Mouse (Mus musculus) cerebellum, adult 11 months (tissue): Measurements from ENCODE around the gene Prpf4.

Source experiments
- DNase-seq: peaks from one replicate; pipeline ENCODE4 v3.0.0; 2022

The Prpf4 gene

DNA sequence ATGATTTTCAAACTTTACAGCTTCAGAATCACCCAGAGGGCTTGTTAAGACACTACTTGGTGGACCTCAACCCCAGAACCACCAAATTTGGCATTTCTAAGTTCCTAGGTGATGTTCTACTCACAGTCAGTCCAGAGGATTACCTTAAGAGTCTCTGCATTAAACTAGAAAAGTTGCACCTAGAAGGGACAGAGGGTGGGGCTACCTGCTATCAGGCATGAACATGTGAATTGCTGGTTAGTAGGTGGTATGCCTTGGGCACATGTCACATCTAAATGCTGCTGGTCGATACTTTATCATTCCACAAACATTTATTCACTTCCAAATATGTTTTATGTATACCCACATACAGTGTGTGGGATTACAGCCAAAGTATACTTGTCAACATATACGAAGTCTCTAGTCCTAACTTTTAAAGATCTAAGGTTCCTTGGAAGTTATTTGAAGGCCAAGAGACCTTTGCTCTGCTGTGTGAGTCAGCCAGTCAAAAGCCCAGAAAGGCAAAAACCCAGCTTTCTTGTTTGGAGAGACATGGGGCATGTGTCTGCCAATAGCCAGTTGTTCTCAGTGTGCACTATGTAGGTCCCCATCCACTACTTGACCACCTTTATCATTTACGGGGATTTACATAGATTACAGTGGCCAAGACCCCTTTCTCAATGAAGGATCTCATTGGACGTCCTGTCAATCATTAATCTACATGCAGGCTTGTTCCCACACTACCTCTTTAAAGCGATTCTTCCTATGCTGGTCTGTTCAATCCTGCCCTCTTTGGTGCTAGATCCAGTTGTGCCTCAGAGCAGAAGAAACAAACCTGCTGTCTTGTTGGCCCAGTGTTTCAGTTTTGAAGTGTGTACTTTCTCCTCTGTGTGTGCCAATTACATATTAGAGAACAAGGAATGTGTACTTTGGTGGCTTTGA lies 18.7 kb upstream of the Prpf4 start:
- no peak for DNase-seq

GRCm38 (mm10) chr4:62391892-62392291 lies 16.7 kb upstream of the Prpf4 start:
- DNase-seq, result no peak

GRCm38 (mm10) chr4:62393459-62393858 lies 15.1 kb upstream of the Prpf4 start:
- no peak for DNase-seq

- no peak for DNase-seq
Measured at GRCm38 (mm10) chr4:62395806-62396205, 12.8 kb upstream of the Prpf4 start.

DNA sequence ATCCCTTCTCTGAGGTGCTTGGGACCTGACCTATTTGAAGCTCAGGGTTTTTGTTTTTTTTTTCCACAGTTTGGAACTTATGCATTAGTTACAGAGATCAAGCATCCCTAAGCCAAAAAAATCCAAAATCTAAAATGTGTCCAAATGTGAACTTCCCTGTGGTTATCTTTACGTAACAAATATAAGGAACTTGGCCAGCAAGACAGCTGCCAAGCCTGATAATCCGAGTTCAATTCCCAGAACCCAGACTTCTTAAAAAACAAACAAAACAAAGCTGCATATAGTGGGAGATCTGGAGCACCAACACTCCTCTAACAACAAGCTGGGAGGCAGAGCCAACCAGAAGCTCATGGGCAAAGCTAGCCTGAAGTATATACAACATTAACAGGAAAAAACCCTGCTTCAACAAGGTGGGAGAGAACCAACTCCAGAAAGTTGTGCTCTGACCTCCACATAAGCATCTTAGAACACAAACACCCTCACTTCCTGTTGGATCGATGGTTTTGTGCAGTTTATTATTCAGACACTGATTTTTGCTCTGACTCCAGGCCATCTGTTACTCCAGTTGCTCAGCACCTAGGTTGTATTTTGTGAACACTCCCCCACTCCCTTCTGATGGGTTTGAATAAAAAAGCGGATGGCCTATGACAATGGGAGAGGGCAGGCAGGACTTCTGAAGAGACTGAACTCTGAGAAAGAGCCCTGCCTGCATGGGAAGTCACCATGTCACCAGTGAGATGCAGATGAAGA lies 10.8 kb upstream of the Prpf4 start:
- DNase-seq, result no peak

DNA sequence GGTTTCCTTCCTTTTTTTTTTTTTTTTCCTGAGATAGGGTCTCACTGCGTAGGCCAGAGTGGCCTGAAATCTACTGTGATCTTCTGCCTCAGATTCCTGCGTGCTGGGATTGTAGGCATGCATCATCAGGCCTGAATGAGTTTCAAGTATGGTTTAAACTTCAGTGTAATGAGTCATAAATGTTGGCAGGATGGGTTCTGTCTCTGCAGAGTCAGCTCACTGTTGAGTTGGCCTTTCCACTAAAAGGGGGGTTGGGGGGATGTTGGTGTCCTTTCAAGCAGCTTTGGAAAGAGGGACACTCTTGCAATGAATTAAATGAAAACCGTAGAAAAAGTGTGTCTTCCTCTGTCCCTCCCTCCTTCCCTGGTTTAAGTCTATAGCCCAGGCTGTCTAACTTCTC lies 9.6 kb upstream of the Prpf4 start:
- DNase-seq, result no peak

- DNase-seq, result no peak
Measured at GRCm38 (mm10) chr4:62406133-62406532, 2.5 kb upstream of the Prpf4 start.

GRCm38 (mm10) chr4:62407730-62408582 lies 641 bp upstream of the Prpf4 start:
- peak; percentile 40 for DNase-seq

DNA sequence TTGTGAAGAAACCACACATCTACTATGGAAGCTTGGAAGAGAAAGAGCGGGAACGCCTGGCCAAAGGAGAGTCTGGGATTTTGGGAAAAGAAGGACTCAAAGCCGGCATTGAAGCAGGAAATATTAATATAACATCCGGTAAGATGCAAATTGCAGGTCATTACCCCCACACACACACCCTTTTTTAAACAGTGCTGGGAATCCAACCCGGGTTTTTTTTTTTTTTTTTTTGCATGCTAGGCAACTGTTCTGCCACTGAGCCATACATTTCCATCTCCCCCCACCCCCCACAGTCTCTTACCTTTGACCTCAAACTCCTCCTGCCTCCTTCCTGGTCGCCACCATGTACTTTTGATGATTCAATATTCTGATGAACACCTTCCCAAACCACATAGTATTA lies 1.0 kb downstream of the Prpf4 start:
- no peak for DNase-seq

GRCm38 (mm10) chr4:62410325-62410724 lies 1.7 kb downstream of the Prpf4 start:
- no peak for DNase-seq

GRCm38 (mm10) chr4:62411606-62412005 lies 3.0 kb downstream of the Prpf4 start:
- DNase-seq, result no peak

GRCm38 (mm10) chr4:62418448-62418847 lies 9.9 kb downstream of the Prpf4 start:
- no peak for DNase-seq

DNA sequence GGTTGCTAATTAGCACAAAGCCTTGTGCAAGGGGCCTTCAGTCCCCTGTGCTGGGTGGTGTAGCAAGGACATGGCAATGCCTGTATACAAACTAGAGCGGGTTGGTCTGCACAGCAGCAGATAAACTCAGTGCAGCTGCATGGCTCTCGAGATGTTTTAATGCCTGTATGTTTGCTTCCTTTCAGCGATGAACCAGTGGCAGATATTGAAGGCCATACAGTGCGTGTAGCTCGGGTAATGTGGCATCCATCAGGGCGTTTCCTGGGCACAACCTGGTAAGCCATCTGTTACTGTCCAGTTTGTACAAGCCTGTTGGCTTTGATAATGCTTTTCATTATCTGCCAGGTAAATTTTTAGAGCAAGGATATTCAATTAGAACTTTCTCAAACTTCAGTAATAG lies 10.5 kb downstream of the Prpf4 start:
- DNase-seq, result peak; percentile 53

- no peak for DNase-seq
Measured at GRCm38 (mm10) chr4:62425891-62426290, 17.3 kb downstream of the Prpf4 start.

DNA sequence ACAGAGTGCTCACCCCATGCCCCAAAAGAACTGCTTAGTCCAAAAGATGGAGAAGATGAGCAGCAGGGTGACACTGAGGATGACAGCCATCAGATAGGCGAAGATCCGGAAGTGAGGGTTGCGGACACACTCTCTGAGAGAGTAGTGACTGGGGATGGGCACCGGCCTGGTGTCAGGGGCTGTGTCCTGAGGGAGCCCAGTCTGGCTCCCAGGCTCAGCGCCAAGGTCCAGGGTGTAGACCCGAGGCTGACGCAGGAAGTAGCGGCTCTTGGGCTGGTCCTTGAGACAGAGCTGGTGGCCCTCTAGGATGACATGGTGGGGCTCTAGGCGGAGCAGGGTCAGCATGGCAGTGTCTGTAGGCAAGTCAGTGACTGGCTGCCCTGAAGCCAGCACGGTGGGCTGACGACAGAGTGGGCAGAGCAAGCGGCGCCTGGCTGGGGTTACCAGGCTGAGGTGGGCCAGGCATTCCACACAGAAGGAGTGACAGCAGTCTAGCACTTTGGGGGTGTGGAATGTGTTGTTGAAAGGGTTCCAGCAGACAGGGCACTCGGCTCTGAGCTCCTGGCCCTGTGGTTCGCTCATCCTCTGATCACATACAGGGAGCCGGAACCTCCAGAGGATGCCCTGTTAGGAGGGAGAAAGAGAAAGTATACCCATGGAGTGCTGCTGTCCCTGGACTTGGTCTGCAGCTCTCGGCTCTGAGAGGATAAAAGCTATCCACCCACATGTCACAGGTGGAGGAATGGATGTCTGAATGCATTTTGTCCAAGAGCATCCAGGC lies 19.6 kb downstream of the Prpf4 start:
- DNase-seq, result no peak

DNA sequence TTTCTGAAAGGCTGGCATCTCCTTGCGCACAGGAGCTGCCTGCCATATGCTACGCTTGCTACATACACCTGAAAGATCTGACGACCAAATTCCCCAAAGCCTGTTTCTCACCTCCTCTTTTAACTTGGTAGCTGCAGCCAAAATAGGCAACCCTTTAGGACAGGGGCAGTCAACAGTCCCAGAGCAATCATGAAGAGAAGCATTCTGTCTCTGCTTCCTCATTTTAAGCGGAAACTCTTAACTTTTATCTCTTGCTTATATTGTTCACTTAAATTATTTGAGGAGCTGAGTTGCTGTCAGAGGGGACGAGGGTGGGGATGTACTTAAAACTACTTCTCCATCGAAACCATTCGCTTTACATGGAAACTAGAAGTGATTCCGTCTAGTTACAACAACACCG lies 21.0 kb downstream of the Prpf4 start:
- no peak for DNase-seq

- no peak for DNase-seq
Measured at GRCm38 (mm10) chr4:62430678-62431077, 22.1 kb downstream of the Prpf4 start.

- no peak for DNase-seq
Measured at GRCm38 (mm10) chr4:62431522-62431921, 22.9 kb downstream of the Prpf4 start.

- DNase-seq, result no peak
Measured at GRCm38 (mm10) chr4:62433939-62434870, 25.6 kb downstream of the Prpf4 start.

GRCm38 (mm10) chr4:62435081-62435480 lies 26.5 kb downstream of the Prpf4 start, which contains the start of gene Rnf183:
Gene Rnf183, minus strand, starts transcription at chr4:62435252.
- DNase-seq, result no peak

DNA sequence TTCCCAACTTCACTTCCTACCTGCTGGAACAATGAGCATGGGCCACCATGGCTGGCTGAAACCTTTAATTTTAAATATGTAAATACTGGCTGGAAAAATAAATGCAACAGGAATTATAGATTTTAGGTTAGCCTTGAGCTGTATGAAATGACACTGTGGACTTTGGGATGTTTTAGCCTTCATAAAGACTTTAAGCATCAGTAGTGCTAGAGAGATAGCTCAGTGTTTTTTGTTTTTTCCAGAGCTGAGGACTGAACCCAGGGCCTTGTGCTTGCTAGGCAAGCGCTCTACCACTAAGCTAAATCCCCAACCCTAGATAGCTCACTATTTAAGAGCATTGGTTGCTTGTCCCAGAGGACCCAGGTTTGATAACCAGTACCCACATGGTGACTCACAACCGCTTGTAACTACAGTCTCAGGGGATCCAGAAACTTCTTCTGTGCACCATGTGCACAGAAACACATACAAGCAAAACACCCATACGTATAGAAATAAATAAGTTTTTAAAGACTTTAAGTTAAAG lies 28.7 kb downstream of the Prpf4 start:
- no peak for DNase-seq
